In genomic region chr12:73766152-73766551, GRCm38 (mm10) we compare ENCODE assay signal across 21 mouse cellular contexts.
DNase-seq lines count a peak whose midpoint lies in the region; ATAC-seq and TF ChIP-seq lines count a peak whose summit lies in the region.
"Had no signal": no experiment of that assay in that cellular context is flagged by ENCODE, and none has a peak within 500 bp of the region (broad histone marks: within the 10 kb centered on the region; RNA-seq: fewer than 3 reads in every experiment).

No protein-coding gene starts in this region.

- H3K79me2 ChIP-seq in heart, adult 2 months (replicated peaks; ENCODE audit: control insufficient read depth, insufficient read depth, low read length), result no peaks in the 10 kb centered on the region

- no peaks in the 10 kb centered on the region for H3K27me3 ChIP-seq in heart, adult 2 months (ENCODE audit: control insufficient read depth, insufficient read depth, low read length)
- H3K27me3 ChIP-seq in lung, postnatal 0 days (replicated peaks; ENCODE audit: insufficient read depth, low read length), result no peaks in the 10 kb centered on the region
- H3K27me3 ChIP-seq in heart, embryonic 13.5 days (replicated peaks), result no peaks in the 10 kb centered on the region
- H3K27me3 ChIP-seq: embryonic facial prominence, embryonic 15.5 days; lung, embryonic 15.5 days; neural tube, embryonic 13.5 days had no signal

- peak; percentile 40 to 42 for DNase-seq in heart, adult 2 months
- no peak for DNase-seq in heart, adult 8-10 months (ENCODE audit: low spot score)
- peak; percentile 26 to 48 for DNase-seq in lung, adult 18-20 months
- DNase-seq in lung, postnatal 0 days (ENCODE audit: low spot score), result no peak
- no peak for DNase-seq in urinary bladder, postnatal 14 days (ENCODE audit: low spot score)
- DNase-seq in T-cell, adult 2 months (ENCODE audit: low spot score), result no peak
- DNase-seq: cerebellum, postnatal 10 days; embryo, embryonic 11 days; gastrocnemius, postnatal 14 days; thymus, adult 2 months had no signal

- peak; percentile 75 for TF ChIP-seq EP300 in heart, adult 2 months (IDR thresholded peaks at IDR 0.05; ENCODE audit: insufficient read depth, low read depth, low read length)
- TF ChIP-seq EP300 in lung, postnatal 0 days (IDR thresholded peaks at IDR 0.05), result no peak

- no peak overlapping the region for H3K9ac ChIP-seq in heart, adult 2 months (ENCODE audit: low read depth, low read length)
- no peak overlapping the region for H3K9ac ChIP-seq in lung, postnatal 0 days (replicated peaks; ENCODE audit: low read depth)
- 0 out of 2 replicates have a peak overlapping the region, but pooled peaks have one; percentile 41 for H3K9ac ChIP-seq in heart, embryonic 13.5 days
- H3K9ac ChIP-seq: embryonic facial prominence, embryonic 15.5 days; lung, embryonic 15.5 days; neural tube, embryonic 13.5 days had no signal

- H3K4me1 ChIP-seq in heart, adult 2 months (ENCODE audit: control insufficient read depth, insufficient read depth, low read length), result peaks cover 23% of the 10 kb centered on the region
- peaks cover 3% of the 10 kb centered on the region; the same call in 1 of the 2 replicates for H3K4me1 ChIP-seq in lung, postnatal 0 days (ENCODE audit: insufficient read depth, low read depth, low read length)
- peaks cover 61% of the 10 kb centered on the region for H3K4me1 ChIP-seq in heart, embryonic 13.5 days

- peak overlapping the region; percentile 31; the same call in 1 of the 2 replicates for H3K27ac ChIP-seq in heart, adult 2 months
- H3K27ac ChIP-seq in lung, postnatal 0 days (ENCODE audit: low read length), result no peak overlapping the region
- H3K27ac ChIP-seq in heart, embryonic 13.5 days (replicated peaks), result peak overlapping the region; percentile 89
- H3K27ac ChIP-seq: embryonic facial prominence, embryonic 15.5 days; forebrain, embryonic 10.5 days; kidney, postnatal 0 days; left cerebral cortex, adult 2 months; limb, embryonic 10.5 days; lung, embryonic 15.5 days; midbrain, embryonic 10.5 days; neural tube, embryonic 13.5 days had no signal

- no peak overlapping the region for H3K4me3 ChIP-seq in heart, adult 2 months
- no peak overlapping the region for H3K4me3 ChIP-seq in lung, postnatal 0 days (ENCODE audit: low read depth, low read length)
- H3K4me3 ChIP-seq in heart, embryonic 13.5 days, result no peak overlapping the region
- H3K4me3 ChIP-seq: embryonic facial prominence, embryonic 15.5 days; forebrain, embryonic 10.5 days; left cerebral cortex, adult 2 months; limb, embryonic 10.5 days; lung, embryonic 15.5 days; midbrain, embryonic 10.5 days; neural tube, embryonic 13.5 days had no signal

- no peak overlapping the region for H3K4me2 ChIP-seq in lung, postnatal 0 days (replicated peaks; ENCODE audit: low read depth, low read length)
- no peak overlapping the region for H3K4me2 ChIP-seq in heart, embryonic 13.5 days
- H3K4me2 ChIP-seq: embryonic facial prominence, embryonic 15.5 days; liver, embryonic 11.5 days; lung, embryonic 15.5 days; neural tube, embryonic 13.5 days had no signal

- intact Hi-C loops in heart, adult 2 months (cut with DNase I), result loop anchor here (5.0 kb wide), 1 partner anchor 54 kb away; no protein-coding TSS in a partner anchor

- H3K36me3 ChIP-seq in heart, adult 2 months (ENCODE audit: control insufficient read depth, insufficient read depth, low read length), result peaks cover 6% of the 10 kb centered on the region; the same call in 1 of the 2 replicates
- no peaks in the 10 kb centered on the region for H3K36me3 ChIP-seq in lung, postnatal 0 days (ENCODE audit: insufficient read depth, low read length)
- H3K36me3 ChIP-seq in heart, embryonic 13.5 days, result peaks cover 13% of the 10 kb centered on the region; the same call in 1 of the 2 replicates
- H3K36me3 ChIP-seq: embryonic facial prominence, embryonic 15.5 days; forebrain, embryonic 10.5 days; limb, embryonic 10.5 days; lung, embryonic 15.5 days; midbrain, embryonic 10.5 days; neural tube, embryonic 13.5 days had no signal

- H3K9me3 ChIP-seq in lung, postnatal 0 days (ENCODE audit: low read length), result no peaks in the 10 kb centered on the region
- H3K9me3 ChIP-seq in heart, embryonic 13.5 days, result no peaks in the 10 kb centered on the region
- H3K9me3 ChIP-seq: embryonic facial prominence, embryonic 15.5 days; forebrain, embryonic 10.5 days; limb, embryonic 10.5 days; lung, embryonic 15.5 days; midbrain, embryonic 10.5 days; neural tube, embryonic 13.5 days had no signal

- no peak for ATAC-seq in lung, postnatal 0 days
- no peak for ATAC-seq in heart, embryonic 13.5 days (ENCODE audit: extremely low read depth, insufficient number of reproducible peaks, low FRiP score, low TSS enrichment)
- 0 out of 2 replicates have a peak, but pooled peaks have one; percentile 26 for ATAC-seq in megakaryocyte-erythroid progenitor cell, adult 5-6 weeks (replicated peaks; ENCODE audit: low FRiP score, low TSS enrichment, poor library complexity, severe bottlenecking)

- 28% methylated on average over 8 of the region's 8 CpGs for WGBS in heart, adult 2 months
- 75% methylated on average over 8 of the region's 8 CpGs for WGBS in lung, postnatal 0 days
- 54% methylated on average over 8 of the region's 8 CpGs for WGBS in heart, embryonic 13.5 days

- no peak for TF ChIP-seq CTCF in heart, adult 2 months (IDR thresholded peaks at IDR 0.05)
- TF ChIP-seq CTCF in lung, postnatal 0 days (IDR thresholded peaks at IDR 0.05), result no peak

- TF ChIP-seq POLR2A in heart, adult 2 months (IDR thresholded peaks at IDR 0.05; ENCODE audit: insufficient read depth, low read depth, low read length), result no peak

Comparison
In these comparisons a context has a peak if more than half of its experiments do, and no peak if none do; other contexts are left out.
1. DNase-seq: peak in heart, adult 2 months (2 of 2) and lung, adult 18-20 months (2 of 2); none in heart, adult 8-10 months (single experiment), lung, postnatal 0 days (single experiment), urinary bladder, postnatal 14 days (single experiment) and T-cell, adult 2 months (single experiment).